Mouse (Mus musculus) mouse trophoblast stem cell (cell line): Measurements from ENCODE around the gene Rnf220.

Experiments
- in situ Hi-C, 2 experiments: fragments of 300-500 bp; cut with MseI, MboI; formaldehyde crosslinking; loops; 2 replicates in 1 of 2; 3 replicates in 1 of 2; pipeline ENCODE4 v1.15.1; 2025

Rnf220 gene

GRCm38 (mm10) chr4:117343385-117343784 lies 153.5 kb downstream of the Rnf220 start:
- in situ Hi-C loops: no loop called here

DNA sequence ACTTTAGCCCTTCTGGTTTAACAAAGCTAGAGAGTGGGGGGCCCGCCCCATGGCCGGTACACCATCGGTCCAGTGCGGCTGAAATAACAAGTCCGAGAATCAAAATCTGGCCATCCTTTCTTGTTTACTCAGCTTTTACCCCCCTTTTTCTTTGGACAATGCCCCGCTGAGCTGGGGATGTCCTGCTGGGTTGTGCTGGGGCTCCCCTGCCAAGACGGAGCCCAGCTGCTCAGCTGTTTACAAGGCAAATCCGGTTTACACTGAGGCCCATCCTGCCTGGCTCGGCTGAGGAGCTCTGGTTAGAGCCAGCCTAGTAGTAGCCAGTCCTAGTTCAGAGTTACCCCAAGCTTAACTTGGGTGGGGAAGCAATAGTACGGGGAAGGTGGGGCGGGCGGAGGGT lies 154.1 kb downstream of the Rnf220 start:
- in situ Hi-C loops: no loop called here

DNA sequence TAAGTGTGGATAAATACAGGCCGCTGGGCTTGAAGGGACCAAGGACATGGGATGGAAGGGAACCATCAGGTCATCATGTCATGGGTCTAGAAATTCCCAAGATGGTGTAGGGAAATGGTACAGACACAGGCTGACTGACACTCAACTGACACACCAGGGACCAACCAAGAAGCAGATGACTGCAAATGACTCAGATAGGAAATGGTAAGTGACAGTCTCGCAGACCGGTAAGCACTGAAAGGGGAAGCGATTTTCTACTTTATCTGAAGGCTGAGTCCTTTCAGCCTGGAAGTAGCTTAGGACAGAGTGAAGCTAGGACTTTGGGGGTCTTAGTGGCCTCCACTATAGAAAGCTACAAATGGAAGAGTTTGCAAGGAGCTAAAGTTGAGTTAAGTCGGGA lies 155.6 kb downstream of the Rnf220 start:
- in situ Hi-C loops: no loop called here

DNA sequence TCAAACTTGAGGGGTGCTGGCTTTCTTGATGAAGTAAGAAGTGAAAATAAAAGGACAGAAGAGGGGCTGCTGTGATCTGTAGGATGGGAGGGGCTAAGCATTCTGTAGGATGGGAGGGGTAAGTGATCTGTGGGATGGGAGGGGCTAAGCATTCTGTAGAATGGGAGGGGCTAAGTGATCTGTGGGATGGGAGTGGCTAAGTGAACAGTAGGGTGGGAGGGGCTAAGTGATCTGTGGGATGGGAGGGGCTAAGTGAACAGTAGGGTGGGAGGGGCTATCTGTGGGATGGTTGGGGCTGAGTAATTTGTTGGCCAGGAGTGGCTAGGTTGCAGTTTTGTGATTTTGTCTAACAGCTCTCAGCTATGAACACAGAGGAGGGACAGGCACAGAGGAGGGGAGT lies 157.1 kb downstream of the Rnf220 start:
- in situ Hi-C loops: loop anchor here in 1 of 2 experiments (10.0 kb wide), 1 partner anchor 185 kb away; no protein-coding TSS in a partner anchor

DNA sequence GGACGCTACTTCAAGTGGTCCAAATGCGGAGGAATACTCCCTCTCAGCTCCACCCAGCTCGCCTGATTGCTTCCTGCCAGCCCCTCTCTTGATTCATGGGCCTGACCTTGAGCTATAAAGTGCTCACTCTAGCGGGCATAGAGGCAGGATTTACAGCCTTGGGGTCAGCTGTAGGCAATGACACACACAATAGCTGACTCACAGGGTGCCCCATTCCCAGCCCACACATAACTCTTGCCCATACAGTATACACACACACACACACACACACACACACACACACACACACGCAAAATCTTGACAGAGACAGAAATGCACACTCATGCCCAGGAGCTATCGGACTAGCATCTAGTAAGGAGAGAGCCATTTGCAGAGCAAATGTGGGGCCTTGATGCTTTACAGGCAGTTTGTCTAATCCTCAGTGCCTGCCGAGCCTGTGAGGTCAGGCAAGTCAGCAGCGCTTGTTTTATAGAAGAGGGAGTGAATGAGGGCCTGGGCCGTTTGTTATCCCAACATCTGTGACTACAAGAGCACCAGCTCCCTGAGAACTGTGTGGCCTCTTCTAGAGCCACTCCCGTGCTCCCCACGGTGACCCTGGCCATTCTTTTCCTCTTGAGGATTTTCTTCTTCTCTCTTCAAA lies 165.9 kb downstream of the Rnf220 start:
- in situ Hi-C loops: loop anchor here in 1 of 2 experiments (10.0 kb wide), 1 partner anchor 194 kb away; no protein-coding TSS in a partner anchor

DNA sequence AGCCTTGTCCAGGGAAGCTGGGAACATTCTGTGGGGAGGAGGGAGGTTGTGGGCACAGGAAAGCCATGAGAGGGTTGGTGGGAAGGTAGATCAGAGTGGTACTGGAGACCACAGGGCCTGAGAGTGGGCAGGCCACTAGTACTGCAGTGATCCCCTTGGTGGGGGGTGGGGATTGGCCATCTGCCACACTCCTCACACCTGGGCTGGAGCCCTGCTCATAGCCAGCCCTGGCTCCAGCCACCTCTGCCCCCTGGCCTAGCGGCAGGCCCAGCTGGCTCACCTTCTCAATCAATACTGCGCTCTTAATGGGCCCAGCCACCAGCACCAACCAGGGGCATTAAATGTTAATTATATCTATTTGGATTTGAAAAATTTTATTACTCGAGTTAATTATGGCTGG lies 166.7 kb downstream of the Rnf220 start:
- in situ Hi-C loops: loop anchor here in 1 of 2 experiments (10.0 kb wide), 1 partner anchor 195 kb away; no protein-coding TSS in a partner anchor

DNA sequence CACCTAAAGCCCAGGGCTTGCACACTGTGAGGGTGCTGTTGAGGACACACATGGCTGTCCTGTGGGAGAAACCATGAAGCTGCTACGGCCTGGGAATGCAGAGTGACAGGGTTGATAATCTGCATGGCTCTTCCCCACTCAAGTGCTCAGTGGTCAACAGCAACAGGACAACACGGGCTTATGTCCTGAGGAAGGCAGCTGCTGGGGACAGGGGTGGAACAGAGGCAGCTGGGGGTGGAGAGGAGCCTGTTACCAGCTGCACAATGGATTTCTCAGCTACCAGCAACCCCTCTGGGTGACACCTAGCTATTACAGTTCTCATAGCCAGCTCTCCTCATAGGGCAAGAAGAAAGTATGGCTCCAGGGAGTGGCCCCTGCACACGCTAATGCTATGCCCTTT lies 169.9 kb downstream of the Rnf220 start:
- in situ Hi-C loops: no loop called here

GRCm38 (mm10) chr4:117325076-117325475 lies 171.8 kb downstream of the Rnf220 start:
- in situ Hi-C loops: no loop called here

- in situ Hi-C loops: no loop called here
Measured at GRCm38 (mm10) chr4:117323515-117324344, 173.1 kb downstream of the Rnf220 start.

DNA sequence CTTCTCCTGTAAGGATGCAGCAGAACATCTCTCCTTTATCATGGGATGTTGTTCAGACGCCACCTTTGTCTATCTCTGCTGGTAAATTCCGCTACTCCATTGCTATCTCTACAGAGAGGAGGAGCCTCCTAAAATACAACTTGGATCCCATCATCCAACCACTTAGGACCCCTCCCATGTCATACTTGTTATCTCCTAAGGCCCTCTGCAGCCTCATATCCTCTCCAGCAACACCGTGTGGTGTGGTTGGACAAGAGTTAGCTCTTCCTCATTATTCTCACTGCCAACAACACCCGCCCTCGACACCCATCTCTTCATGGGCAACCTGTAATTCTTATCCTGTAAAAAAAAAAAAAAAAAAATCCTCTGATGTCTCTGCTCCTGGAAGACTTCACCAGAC lies 175.8 kb downstream of the Rnf220 start:
- in situ Hi-C loops: no loop called here

DNA sequence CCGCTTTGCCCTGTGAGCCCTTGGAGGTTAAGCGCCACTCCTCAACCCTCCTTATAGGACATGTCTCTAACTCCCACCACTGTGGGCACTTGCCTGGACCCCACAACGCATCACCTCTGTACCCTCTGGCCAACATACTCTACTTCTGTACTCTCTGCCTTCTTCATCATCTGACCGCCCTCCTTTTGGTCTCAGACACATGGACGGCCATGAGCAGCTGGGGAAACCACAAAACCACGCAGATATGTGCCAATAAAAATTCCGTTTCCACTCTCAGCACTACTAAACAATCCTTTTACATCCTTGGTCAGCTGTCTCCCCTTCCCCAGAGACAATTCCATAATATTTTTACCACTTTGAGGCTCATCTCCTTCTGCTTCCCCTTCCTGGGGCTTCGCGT lies 178.3 kb downstream of the Rnf220 start:
- in situ Hi-C loops: no loop called here

DNA sequence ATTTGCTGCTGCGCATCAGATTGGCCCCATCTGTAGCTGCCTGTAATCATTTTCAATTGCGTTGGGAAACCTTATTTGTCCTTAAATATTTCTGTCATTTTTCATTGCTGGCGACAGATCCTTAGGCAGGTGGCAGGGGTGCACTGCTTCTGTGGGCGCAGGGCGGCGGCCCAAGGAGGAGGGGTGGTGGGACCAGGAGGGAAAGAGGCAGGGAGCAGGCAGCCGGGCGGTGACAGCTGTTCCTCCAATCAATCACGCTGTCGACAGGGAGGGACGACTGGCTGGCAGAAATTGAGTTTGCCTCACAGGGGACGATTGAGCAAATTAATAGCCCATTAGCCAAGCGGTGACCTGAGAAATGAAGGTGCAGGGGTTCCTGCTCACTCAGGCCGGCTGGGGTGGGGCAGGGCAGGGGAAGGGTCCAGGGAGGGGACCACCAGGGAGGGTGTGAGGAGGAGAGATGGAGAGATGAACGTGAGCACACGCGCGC lies 179.1 kb downstream of the Rnf220 start:
- in situ Hi-C loops: no loop called here

GRCm38 (mm10) chr4:117316800-117317199 lies 180.1 kb downstream of the Rnf220 start:
- in situ Hi-C loops: no loop called here

DNA sequence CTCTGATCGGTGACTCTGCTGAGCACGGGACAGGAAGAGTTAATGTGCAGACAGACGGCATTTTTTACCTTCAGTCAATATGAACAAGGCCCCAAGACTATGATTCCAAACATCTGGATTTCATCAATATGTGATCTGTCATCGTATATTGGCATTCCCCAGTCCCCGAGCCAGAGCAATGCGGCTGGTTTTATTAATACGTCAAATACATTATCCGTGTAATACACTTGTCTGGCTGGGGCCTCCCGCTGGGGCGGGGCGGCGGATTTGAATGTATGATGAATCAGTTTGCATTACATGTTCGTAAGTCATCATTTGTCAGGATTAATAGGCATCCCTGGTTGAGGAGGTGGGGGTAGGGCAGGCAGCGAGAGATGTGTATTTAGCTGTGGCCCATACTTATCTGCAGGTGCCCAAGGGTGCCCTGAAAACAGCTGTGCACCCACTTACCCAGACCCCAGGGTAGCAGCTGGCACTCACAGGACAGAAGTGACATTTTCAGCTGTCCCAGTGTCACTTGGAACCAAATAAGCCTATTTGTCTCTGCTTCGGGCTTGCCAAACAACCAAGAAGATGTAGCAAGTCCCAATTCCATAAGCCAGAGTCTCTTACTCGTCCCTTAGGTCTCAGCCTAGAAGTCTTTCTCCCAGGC lies 181.9 kb downstream of the Rnf220 start:
- in situ Hi-C loops: loop anchor here in 1 of 2 experiments (5.0 kb wide), 1 partner anchor 43 kb away; no protein-coding TSS in a partner anchor

GRCm38 (mm10) chr4:117313085-117313424 lies 183.8 kb downstream of the Rnf220 start:
- in situ Hi-C loops: loop anchor here in 1 of 2 experiments (5.0 kb wide), 1 partner anchor 41 kb away; no protein-coding TSS in a partner anchor

DNA sequence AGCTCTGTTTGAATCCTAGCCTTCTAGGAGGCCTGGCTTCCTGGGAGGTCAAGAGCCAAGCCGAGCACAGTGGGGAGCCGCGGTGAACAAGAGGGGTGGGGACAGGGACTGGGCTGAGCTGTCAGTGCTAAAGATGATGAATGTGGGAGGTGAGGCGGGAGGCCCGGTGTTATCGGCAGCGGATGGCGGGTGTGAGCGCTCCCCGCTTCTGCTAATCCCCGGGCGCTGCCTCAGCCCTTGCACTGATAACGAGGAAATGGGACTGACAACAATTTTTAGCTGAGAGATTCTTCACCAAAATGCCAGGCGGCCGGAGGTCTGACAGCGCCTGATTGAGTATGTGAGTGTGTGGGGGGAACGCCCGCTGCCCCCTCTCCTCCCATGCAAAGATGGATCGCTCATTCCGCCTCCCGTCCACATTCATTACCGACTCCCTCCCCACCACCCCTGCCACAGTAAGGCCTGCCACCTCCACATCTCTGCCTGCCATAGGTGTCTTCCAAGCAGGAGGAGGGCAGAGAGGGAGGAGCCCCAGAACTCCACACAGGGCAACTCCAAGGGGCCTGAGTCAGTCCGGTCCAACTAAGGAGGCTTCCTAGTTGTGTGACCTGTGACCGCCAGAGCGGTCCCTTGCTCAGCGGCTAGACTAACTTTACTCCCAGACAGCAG lies 184.3 kb downstream of the Rnf220 start:
- in situ Hi-C loops: loop anchor here in 1 of 2 experiments (5.0 kb wide), 1 partner anchor 40 kb away; no protein-coding TSS in a partner anchor

- in situ Hi-C loops: loop anchor here in 1 of 2 experiments (5.0 kb wide), 1 partner anchor 40 kb away; no protein-coding TSS in a partner anchor
Measured at GRCm38 (mm10) chr4:117311891-117312290, 185.0 kb downstream of the Rnf220 start.

DNA sequence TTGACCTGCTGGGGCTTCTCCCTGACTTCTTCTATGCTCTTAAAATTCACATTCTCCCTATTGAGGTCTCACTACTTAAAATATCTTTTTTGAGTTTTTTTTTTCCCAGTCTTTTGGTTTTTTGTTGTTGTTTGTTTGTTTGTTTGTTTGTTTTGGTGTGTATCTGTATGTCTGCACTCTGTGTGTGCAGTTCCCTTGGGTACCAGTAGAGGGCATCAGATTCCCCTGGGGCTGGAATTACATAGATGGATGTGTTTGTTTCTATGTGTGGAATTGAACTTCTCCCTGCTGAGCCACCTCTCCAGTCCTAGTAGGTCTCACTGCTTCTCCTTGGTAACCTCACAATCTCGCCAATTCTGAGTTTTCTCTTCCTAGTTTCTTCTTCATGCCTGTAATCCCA lies 187.4 kb downstream of the Rnf220 start:
- in situ Hi-C loops: no loop called here

GRCm38 (mm10) chr4:117307270-117307669 lies 189.6 kb downstream of the Rnf220 start:
- in situ Hi-C loops: no loop called here

- in situ Hi-C loops: no loop called here
Measured at GRCm38 (mm10) chr4:117305461-117305860, 191.4 kb downstream of the Rnf220 start.

DNA sequence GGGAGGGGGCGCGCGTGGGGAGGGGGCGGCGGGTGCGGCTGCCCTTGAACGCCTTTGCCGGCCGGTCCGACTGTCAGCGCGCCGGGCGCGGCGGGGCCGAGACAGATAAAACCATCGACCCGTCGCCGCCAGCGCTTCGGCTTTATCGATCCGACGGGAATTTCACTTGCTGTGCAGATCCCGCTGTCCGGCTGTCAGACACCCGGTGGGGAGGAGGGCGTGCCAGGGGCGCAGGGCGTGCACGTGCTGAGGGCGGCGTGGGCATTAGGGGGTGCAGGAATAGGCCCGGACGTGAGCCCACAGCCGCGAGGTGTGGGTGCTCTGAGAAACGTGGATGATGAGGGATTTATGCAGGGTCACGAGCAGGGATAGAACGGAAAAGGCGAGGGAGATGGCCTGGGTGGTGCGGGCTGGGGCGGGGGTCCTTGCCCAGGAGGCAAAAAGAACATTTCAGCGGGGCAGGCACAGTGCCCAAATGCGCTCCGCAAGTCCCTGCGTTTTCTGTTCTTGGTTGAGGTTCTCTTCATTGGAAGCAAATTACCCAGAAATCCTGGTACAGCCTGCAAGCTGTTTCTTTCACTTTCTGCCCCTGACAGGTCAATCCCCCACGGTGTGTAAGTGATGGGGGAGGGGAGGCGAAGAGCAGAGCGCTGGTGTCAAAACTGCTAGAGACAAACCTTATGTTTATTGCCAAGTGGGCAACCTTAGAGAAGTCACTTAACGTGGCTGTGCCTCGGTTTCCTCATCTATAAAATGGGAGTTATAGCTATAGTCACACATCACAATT lies 192.4 kb downstream of the Rnf220 start:
- in situ Hi-C loops: no loop called here
